Mouse (Mus musculus) yolk sac, embryonic 10.5 days (tissue): ENCODE data around the gene Hsbp1.
"Not testable (repeated sequence)": the region's sequence is repeated elsewhere in the genome, so short reads cannot be mapped to it uniquely, and the experiment has no call there.

Experiments
- DNase-seq: peaks from one replicate; pipeline ENCODE4 v3.0.0-alpha.2; 2017; ENCODE audit warnings: low spot score

Gene Hsbp1

GRCm38 (mm10) chr8:119344190-119344856, at the start of gene Hsbp1:
TSS of gene Hsbp1 (plus strand) at chr8:119344488.
- DNase-seq = peak; percentile 98

DNA sequence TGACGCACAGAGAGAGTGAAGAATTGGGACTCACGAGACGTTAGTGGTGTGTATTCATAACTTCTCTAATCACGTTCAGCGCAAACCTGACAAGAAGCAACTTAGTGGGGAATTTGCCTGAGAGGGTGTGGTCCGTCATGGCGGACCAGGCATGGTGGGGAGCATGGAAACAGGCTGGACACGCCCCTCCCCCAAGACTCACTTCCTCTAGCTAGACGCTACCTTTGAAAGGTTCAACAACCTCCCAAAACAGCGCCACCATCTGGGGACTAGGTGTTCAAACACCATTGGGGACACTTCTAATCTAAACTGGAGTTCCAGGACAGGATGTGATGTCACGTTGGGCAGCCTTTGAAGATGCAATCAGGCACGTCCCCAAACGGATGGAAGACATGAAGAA, 48.8 kb upstream of the Hsbp1 start:
- DNase-seq = no peak

DNA sequence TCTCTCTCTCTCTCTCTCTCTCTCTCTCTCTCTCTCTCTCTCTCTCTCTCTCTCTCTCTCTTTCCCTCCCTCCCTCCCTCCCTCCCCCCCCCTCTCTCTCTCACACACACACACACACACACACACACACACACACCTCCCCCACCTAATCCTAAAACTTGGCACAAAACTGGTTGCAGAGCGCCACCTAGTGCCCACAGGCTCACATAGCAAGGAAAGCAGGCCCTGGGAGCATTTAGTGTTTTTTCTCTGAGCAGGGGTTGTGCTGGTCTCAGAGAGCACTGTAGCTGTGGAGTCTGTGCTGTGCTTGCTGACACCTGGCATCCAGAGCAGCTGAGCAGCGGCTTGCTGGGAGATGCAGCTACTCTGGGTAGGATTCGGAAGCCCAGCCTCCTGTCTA, 46.5 kb upstream of the Hsbp1 start:
- DNase-seq = not testable (repeated sequence)

DNA sequence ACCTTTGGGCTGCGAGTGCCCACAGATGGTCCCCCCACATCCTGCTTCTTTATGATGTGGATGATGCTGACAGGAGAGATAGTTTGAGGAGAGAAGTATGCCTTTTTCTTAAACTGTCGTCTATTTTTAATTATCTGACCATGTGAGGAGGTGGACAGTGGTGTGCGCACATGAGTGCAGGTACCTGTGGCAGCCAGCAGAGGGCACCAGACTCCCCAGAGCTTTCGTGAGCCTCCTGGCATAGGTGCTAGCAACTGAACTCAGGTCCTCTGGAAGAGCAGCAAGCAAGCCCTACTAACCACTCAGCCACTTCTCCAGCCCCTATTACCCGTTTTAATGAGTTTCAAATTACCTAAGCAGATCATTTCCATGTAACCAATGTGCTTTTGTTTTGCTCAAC, 44.0 kb upstream of the Hsbp1 start:
- DNase-seq = no peak

DNA sequence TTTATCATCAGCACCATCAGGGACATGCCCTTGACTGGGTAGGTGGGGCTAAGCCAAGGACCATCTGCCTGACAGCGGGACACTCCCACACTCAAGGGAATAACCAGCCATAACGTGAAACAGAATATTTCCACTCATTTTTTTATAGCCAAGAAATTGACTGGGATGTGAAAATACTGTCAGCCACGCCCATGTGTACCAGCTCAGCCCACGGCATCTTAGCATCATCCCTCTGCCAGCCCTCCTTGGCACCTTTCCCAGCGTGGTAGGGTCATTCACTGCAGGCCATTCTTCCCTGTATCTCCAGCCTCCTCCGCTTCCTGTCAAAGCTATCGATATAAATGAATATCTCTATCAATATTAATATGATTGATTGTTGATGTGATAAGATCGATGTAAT, 40.1 kb upstream of the Hsbp1 start:
- no peak for DNase-seq

DNA sequence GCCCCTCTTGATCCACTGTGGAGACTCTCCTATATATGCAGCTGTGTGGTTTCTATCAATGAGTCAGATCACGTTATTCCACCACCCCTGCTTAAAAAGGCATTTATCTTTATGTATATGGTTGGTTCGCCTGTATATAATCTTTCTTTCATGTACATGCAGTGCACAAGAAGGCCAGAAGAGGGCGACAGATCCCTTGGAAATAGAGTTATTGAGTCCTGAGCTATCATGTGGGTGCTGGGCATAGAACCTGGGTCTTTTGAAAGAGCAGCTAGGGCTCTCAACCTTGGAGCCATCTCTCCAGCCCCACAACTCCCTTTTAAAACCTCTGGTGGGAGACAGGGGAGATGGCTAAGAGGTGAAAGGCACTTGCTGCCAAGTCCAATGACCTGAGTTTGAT, 32.9 kb upstream of the Hsbp1 start:
- DNase-seq = no peak

DNA sequence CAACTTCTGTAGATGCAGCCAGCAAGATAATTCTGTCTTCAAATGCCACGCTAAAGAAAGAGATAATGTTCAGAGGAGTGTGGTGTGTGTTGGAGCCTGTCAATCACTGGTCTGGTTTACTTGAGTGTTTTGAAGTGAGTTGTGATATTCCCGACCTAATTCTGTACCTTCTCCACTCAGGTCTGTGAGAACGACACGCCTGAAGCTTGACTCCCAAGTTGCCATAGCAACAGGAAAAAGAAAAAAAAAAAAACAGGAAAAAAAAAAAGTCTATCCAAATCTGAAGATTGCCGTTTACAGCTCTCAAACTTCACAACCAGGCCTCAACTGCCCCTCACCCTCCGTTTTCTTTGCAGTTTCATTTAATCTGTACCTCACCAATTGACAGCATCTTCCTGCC, 21.1 kb upstream of the Hsbp1 start:
- no peak for DNase-seq

- no peak for DNase-seq
Measured at GRCm38 (mm10) chr8:119339546-119339945, 4.7 kb upstream of the Hsbp1 start.

GRCm38 (mm10) chr8:119343606-119344005, 682 bp upstream of the Hsbp1 start:
- DNase-seq = no peak

DNA sequence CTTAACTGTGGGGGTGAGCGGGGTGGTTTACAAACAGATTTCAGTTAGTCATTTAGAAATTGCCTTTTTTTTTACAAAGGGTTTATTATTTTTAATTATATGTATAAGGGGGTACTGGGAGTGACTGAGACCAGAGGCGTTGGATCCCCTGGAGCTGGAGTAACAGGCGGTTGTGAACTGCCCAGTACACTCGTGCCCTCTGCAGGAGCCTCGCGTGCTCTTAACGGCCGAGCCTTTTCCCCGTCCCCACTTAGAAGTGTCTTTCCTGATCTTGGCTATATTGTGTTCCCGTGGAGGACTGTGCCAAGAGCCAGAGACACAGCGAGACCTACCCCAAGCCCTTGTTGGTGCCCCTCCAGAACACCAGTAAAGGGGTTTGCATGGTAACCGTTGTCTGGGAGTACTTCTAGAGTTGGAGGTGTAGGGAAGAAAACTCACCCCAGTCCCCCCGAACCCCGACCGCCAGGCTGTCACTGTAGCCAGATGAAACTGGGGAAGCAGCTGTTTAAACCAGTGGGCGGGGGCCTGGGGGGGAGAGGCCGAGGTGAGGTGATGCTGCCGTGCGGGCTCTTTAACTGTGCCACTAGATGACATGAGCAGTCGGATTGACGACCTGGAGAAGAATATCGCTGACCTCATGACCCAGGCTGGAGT, 868 bp downstream of the Hsbp1 start:
- DNase-seq = no peak

GRCm38 (mm10) chr8:119345683-119346075, 1.4 kb downstream of the Hsbp1 start:
- DNase-seq = no peak

GRCm38 (mm10) chr8:119351647-119352046, 7.4 kb downstream of the Hsbp1 start:
- no peak for DNase-seq

DNA sequence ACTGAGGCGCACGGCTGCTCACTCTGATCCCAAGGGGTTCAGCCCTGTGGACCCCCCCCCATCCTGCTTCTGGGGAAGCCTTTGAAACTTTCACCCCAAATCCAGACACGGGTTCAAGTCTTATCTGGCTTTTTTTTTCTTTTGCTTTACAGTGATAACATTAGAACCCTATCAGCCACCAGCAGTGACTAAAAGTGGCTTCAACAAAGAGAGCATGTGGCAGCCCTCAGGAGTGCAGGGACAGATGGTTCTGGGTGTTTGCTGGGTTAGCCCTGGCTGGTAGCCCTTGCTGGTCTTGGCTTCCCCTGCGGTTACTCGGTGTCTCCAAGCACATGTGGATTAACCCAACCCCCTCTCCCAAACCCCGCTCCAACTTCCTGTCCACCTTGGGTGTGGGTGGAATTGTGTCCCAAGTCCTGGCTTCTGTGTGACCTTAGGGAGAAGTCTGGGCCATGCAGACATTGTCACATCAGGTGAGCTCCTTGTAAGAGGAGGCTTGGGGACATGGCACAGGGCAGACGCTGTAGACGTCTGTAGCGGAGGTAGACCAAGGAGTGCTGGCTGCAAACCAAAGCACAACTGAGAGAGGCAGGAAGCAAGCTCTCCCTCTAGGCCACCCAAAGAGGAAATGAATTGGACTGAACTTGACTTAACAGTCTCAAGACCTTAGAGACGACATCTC, 8.8 kb downstream of the Hsbp1 start:
- DNase-seq = no peak

GRCm38 (mm10) chr8:119353659-119354023, 9.4 kb downstream of the Hsbp1 start:
- DNase-seq = no peak

GRCm38 (mm10) chr8:119356631-119357030, 12.3 kb downstream of the Hsbp1 start:
- not testable (repeated sequence) for DNase-seq

DNA sequence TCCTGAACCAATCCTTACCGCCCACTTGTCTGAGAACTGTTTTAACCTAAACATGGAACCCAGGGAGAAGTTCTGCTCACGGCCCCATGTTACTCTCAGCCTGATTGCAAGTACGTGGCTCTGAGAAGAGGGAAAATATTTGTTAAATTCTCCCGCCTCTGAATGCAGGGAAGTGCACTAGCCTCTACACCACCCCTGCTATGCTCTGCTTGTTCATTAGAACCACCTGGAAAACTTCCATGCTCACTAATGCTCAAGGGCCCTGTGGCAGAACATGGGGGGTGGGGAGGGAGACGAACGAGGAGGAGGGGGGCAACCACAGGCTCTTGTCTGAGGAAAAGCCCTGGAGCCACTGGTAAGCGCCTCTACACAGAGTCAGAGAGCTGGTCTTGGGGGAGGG, 13.9 kb downstream of the Hsbp1 start:
- DNase-seq = no peak

GRCm38 (mm10) chr8:119358836-119359235, 14.5 kb downstream of the Hsbp1 start:
- DNase-seq = no peak

- no peak for DNase-seq
Measured at GRCm38 (mm10) chr8:119360686-119361295, 16.5 kb downstream of the Hsbp1 start.

DNA sequence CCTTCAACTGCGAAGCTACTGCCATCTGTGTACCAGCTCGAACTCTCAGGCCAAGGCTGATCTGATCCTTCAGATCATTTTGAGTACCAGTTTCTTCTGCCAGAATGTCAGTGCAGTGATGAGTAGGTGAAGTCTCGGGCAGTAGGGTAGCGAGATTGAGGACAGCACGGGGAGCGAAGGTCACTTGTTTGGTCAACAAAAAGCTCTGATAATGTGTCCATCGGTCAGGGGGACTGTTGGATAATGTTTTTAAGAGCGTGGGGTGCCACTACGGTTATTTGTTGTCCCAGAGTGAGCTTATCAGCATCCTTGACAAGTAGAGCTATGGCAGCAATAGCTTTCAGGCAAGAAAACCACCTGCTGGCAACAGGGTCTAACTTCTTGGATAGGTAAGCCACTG, 30.4 kb downstream of the Hsbp1 start:
- DNase-seq = peak; percentile 58

DNA sequence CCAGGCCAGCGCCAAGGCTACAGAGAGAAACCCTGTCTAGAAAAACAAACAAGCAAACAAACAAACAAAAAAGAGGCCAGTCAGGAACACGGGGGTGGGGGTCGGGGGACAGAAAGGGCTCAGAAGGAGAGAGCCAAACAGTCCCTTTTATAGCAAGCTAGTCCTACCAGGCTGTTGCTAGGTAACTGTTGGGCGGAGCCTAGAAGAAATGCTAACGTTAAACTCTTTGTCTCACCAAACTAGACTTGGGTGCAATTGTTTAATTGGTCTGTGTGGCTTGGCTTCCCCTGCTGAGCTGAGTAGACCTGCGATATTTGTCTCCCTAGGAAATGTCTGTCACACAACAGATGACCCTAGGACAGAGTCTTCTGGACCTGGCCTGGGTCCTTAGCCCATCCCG, 34.2 kb downstream of the Hsbp1 start:
- no peak for DNase-seq

DNA sequence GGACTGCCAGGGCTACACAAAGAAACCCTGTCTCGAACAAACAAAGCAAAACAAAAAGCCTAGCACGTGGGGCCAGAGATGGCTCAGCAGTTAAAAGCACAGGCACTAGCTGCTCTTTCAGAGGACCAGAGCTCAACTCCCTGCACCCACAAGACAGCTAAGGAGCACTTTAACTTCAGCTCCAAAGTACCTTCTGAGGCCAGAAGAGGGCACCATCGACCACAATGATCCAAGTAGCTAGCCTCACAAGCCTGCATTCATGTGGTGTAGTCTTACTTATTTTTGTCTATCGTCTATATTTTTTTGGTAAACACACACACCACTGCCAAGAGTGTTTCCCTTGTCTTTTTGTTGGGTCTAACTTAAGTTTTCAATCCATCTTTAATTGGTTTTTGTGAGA, 36.3 kb downstream of the Hsbp1 start:
- DNase-seq = no peak

- peak; percentile 37 for DNase-seq
Measured at GRCm38 (mm10) chr8:119384478-119384877, 40.2 kb downstream of the Hsbp1 start.

DNA sequence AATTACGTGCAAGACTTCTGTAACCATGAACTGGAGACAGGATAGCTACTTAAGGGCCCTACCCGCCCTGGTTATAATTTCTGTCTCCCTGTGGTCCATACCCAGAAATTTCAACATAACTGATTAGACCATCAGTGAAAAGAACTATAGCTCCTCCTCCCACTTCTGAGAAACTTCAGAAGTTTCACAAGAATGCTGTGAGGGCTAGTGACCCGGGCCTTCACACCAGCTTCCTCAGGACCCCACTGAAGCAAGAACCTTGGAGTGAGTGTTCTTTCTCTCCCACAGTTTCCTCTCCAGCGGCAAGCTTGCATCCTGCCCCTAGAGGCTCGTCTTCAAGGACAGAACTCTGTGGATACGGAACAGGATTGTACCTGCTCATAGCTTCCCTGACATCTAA, 41.6 kb downstream of the Hsbp1 start:
- DNase-seq = no peak
